Mouse (Mus musculus) kidney, embryonic 14.5 days (tissue): ENCODE data around the gene Smpd4. TPM values are rescaled to one million over a fixed set of nuclear protein-coding genes. Genes with fewer than 3 reads are reported as not detected.

Experiments used
- ATAC-seq: fragments of 200-750 bp; cut with Nextera tagmentation; 2 replicates; pipeline ENCODE4 v1.8.0; 2017; ENCODE audit warnings: moderate number of reproducible peaks, mild to moderate bottlenecking, moderate TSS enrichment, moderate library complexity; ENCODE audit not compliant: low FRiP score, low TSS enrichment
- H3K27ac ChIP-seq: fragments of 300-500 bp; sonication (generic); 2 replicates; pipeline ENCODE4 v1.5.1; 2014; ENCODE audit warnings: low read depth, mild to moderate bottlenecking, low read length, moderate library complexity, mixed read lengths
- H3K27me3 ChIP-seq: fragments of 300-500 bp; sonication (generic); 2 replicates; pipeline ENCODE4 v1.6.1; 2014; ENCODE audit warnings: mild to moderate bottlenecking, low read length; ENCODE audit not compliant: control insufficient read depth, insufficient read depth
- H3K36me3 ChIP-seq: fragments of 300-500 bp; sonication (generic); 2 replicates; pipeline ENCODE4 v1.6.1; 2014; ENCODE audit warnings: low read length, mixed read lengths; ENCODE audit not compliant: control insufficient read depth, insufficient read depth
- H3K4me1 ChIP-seq: fragments of 300-500 bp; sonication (generic); 2 replicates; pipeline ENCODE4 v1.6.1; 2014; ENCODE audit warnings: low read length, mixed read lengths; ENCODE audit not compliant: control insufficient read depth, insufficient read depth
- H3K4me2 ChIP-seq: fragments of 300-500 bp; sonication (generic); replicated peaks from 2 replicates; pipeline ENCODE4 v1.6.1; 2014; ENCODE audit warnings: low read depth, mild to moderate bottlenecking, low read length
- H3K4me3 ChIP-seq: fragments of 300-500 bp; sonication (generic); 2 replicates; pipeline ENCODE4 v1.5.1; 2014; ENCODE audit warnings: mild to moderate bottlenecking, low read length
- H3K9ac ChIP-seq: fragments of 300-500 bp; sonication (generic); 2 replicates; pipeline ENCODE4 v1.6.1; 2014; ENCODE audit warnings: low read depth, mild to moderate bottlenecking, low read length, moderate library complexity
- H3K9me3 ChIP-seq: fragments of 300-500 bp; sonication (generic); 2 replicates; pipeline ENCODE4 v1.6.1; 2016; ENCODE audit warnings: low read length; ENCODE audit not compliant: control insufficient read depth
- WGBS: fragments of 180-500 bp; shearing (Covaris S2); extraction: QIAGEN DNeasy Blood & Tissue Kit; methylation state at CpG from one replicate; pipeline ENCODE4 v1.1.7; 2014; 5-methylcytosine and 5-hydroxymethylcytosine counted together
- polyA plus RNA-seq: library from polyadenylated mRNA; unstranded; fragments of >200 nt; fragmentation: Nextera tagmentation; extraction: Ambion mirVana; gene quantifications from 2 replicates; pipeline ENCODE4 v1.2.1, GENCODE M21; 2014

The Smpd4 gene
- polyA plus RNA-seq, 1 experiment from 2014 or later, result 54.9 TPM

- Histone ChIP-seq H3K9ac (no peak overlapping the region), H3K4me1 (no peaks in the 10 kb centered on the region), H3K36me3 (peaks cover 73% of the 10 kb centered on the region), H3K27me3 (no peaks in the 10 kb centered on the region), H3K4me3 (no peak overlapping the region), H3K27ac (no peak overlapping the region), H3K9me3 (no peaks in the 10 kb centered on the region), H3K4me2 (no peak overlapping the region)
- 91% methylated on average over 4 of the region's 4 CpGs for WGBS
- ATAC-seq, result no peak
Observed at GRCm38 (mm10) chr16:17654188-17654795, 35.1 kb downstream of the Smpd4 start.

DNA sequence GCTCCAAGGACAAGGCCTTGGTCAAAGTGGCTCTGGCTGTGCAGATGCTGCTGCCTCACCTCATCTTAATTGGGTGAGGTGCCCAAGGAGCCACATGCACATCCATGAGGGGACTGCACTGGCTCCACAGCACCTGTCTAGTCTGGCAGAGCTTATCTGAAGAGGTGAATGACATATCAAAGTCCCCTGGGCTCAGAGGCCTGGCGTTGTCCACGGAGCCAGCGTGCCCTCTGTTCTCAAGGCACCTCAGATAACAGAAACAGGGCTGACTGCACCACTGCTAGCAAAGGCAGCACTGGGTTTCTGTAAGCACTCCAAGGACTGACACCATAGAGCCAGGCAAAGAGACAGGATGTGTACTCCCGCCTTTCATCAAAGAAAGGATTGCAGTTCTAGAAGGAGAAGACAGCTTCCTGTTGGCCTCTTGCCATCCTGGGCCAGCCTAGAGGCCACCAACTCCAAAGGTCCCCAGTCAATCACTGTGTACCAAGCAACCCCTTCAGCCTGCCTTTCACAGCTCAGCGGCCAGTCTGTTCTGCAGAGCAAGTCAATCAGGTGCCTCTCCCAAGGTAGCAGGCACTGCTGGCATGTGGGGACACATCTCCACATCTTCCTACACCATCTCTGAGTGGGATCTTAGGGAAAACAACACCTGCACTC, 37.2 kb downstream of the Smpd4 start:
- Histone ChIP-seq H3K27ac (no peak overlapping the region), H3K9me3 (no peaks in the 10 kb centered on the region), H3K9ac (no peak overlapping the region), H3K27me3 (no peaks in the 10 kb centered on the region), H3K4me1 (no peaks in the 10 kb centered on the region), H3K36me3 (peaks cover 65% of the 10 kb centered on the region), H3K4me3 (no peak overlapping the region), H3K4me2 (no peak overlapping the region)
- 90% methylated on average over 5 of the region's 5 CpGs for WGBS
- no peak for ATAC-seq

DNA sequence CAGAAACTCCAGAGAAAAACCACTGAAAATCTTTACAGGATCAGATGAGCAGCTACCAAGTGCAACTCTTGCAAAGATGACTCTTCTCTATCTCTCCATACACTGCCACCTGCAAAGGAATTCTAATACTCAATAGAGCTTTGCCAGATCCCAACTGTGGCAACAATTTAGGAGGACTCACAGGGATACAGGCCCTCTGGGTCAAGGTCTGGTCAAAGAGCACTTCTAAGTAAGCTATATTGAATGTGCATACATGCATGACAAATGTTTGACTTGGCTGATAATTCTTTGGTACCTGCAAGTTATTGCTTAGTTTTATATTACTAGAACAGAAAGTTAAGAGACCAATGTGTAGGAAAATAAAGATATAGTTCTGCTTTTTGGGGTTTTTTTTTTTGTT, 46.4 kb downstream of the Smpd4 start:
- Histone ChIP-seq H3K4me3 (no peak overlapping the region), H3K4me1 (no peaks in the 10 kb centered on the region), H3K9ac (no peak overlapping the region), H3K4me2 (no peak overlapping the region), H3K27ac (no peak overlapping the region), H3K36me3 (peaks cover 60% of the 10 kb centered on the region), H3K27me3 (no peaks in the 10 kb centered on the region), H3K9me3 (no peaks in the 10 kb centered on the region)
- no peak for ATAC-seq

DNA sequence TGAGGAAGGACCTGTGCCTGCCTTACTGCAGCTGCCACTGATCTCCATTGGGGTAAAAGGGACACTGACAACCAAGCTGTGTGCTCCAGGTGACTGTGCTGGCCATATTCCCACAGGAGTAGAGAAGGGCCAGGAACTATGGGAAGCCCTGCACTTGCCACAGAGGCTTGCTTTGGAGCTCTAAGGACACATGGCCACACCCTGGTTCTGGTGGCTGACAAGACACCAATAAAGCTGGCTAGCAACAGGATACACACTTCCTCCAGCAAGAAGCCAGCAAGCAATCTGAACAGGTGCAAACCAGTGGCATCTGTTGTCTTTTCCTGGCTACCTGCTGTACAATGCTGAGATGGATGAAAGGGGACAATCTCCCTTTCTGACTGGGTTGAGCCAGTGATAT, 50.7 kb downstream of the Smpd4 start:
- Histone ChIP-seq H3K4me1 (no peaks in the 10 kb centered on the region), H3K36me3 (peaks cover 67% of the 10 kb centered on the region), H3K4me2 (no peak overlapping the region), H3K27ac (no peak overlapping the region), H3K27me3 (no peaks in the 10 kb centered on the region), H3K9ac (no peak overlapping the region), H3K4me3 (no peak overlapping the region), H3K9me3 (no peaks in the 10 kb centered on the region)
- no peak for ATAC-seq

Other genes starting within 250 kb of the Smpd4 start
- 6.6 and 7.1 TPM in 2 replicates for gene Snap29, start 213.4 kb upstream of the Smpd4 start, polyA plus RNA-seq
- gene Pi4ka, start 213.0 kb upstream of the Smpd4 start, polyA plus RNA-seq, result 32.6 and 41.1 TPM in 2 replicates
- gene Crkl, start 167.4 kb upstream of the Smpd4 start, polyA plus RNA-seq, result 59.6 and 77.9 TPM in 2 replicates
- gene Aifm3, start 129.7 kb upstream of the Smpd4 start, polyA plus RNA-seq, result 0.61 and 1.7 TPM in 2 replicates
- gene Lztr1, start 110.7 kb upstream of the Smpd4 start, polyA plus RNA-seq, result 57.9 and 81.4 TPM in 2 replicates
- gene Thap7, start 88.2 kb upstream of the Smpd4 start, polyA plus RNA-seq, result 49.1 and 51.1 TPM in 2 replicates
- 0.12 TPM in 1 of 2 replicates, not detected in the other for gene Lrrc74b, start 58.1 kb upstream of the Smpd4 start, polyA plus RNA-seq
- gene P2rx6, start 57.5 kb upstream of the Smpd4 start, polyA plus RNA-seq, result 0.27 and 0.37 TPM in 2 replicates
- 4.3 and 6.6 TPM in 2 replicates for gene Slc7a4, start 36.1 kb upstream of the Smpd4 start, polyA plus RNA-seq
- 7.0 and 8.6 TPM in 2 replicates for gene Ccdc74a, start 27.1 kb downstream of the Smpd4 start, polyA plus RNA-seq
- gene Med15, start 113.5 kb downstream of the Smpd4 start, polyA plus RNA-seq, result 32.4 and 39.7 TPM in 2 replicates
- 42.6 and 70.3 TPM in 2 replicates for gene Klhl22, start 140.3 kb downstream of the Smpd4 start, polyA plus RNA-seq
- gene Scarf2, start 177.9 kb downstream of the Smpd4 start, polyA plus RNA-seq, result 17.2 and 19.6 TPM in 2 replicates
- not detected in 2 replicates for gene B830017H08Rik, start 213.8 kb downstream of the Smpd4 start, polyA plus RNA-seq
- 2.7 and 2.9 TPM in 2 replicates for gene Car15, start 219.0 kb downstream of the Smpd4 start, polyA plus RNA-seq